19 mouse cellular contexts compared by ENCODE assay signal in genomic region chr9:57647286-57648108, GRCm38 (mm10). TPM values are rescaled to one million over a fixed set of nuclear protein-coding genes. Genes with fewer than 3 reads are reported as not detected.
DNase-seq lines count a peak whose midpoint lies in the region; ATAC-seq and TF ChIP-seq lines count a peak whose summit lies in the region.
"Had no signal": no experiment of that assay in that cellular context is flagged by ENCODE, and none has a peak within 500 bp of the region (broad histone marks: within the 10 kb centered on the region; RNA-seq: fewer than 3 reads in every experiment).

No protein-coding gene starts in this region.

- no peak overlapping the region for H3K9ac ChIP-seq in heart, embryonic 16.5 days (ENCODE audit: low read length)
- H3K9ac ChIP-seq in CH12.LX (ENCODE audit: insufficient read depth, low read depth): peak overlapping the region; percentile 13; the same call in 1 of the 2 replicates
- H3K9ac ChIP-seq in liver, embryonic 11.5 days (ENCODE audit: low read depth, low read length): 0 out of 2 replicates have a peak overlapping the region, but pooled peaks have one; percentile 25
- no peak overlapping the region for H3K9ac ChIP-seq in stomach, postnatal 0 days (ENCODE audit: low read length)
- H3K9ac ChIP-seq: heart, embryonic 13.5 days had no signal

- dilution Hi-C loops in CH12.LX (cut with MboI; ENCODE audit: extremely low pct_ligation_motif_present, extremely low pct_unique_long_range_greater_than_20kb, low sequenced_read_pairs): no loop called here

- TF ChIP-seq EP300 in CH12.LX (IDR thresholded peaks at IDR 0.05; ENCODE audit: low read length): no peak
- no peak for TF ChIP-seq EP300 in stomach, postnatal 0 days (optimal IDR thresholded peaks at IDR 0.05)

- no peak for TF ChIP-seq POLR2A in CH12.LX (IDR thresholded peaks at IDR 0.05; ENCODE audit: low read depth, low read length)

- WGBS in heart, embryonic 16.5 days: 56% methylated on average over 4 of the region's 4 CpGs
- 38% methylated on average over 4 of the region's 4 CpGs for WGBS in liver, embryonic 11.5 days
- 70% methylated on average over 4 of the region's 4 CpGs for WGBS in stomach, postnatal 0 days

- H3K9me3 ChIP-seq in heart, embryonic 16.5 days (replicated peaks; ENCODE audit: control insufficient read depth, low read length): no peaks in the 10 kb centered on the region
- H3K9me3 ChIP-seq in CH12.LX (replicated peaks; ENCODE audit: low read length): no peaks in the 10 kb centered on the region
- no peaks in the 10 kb centered on the region for H3K9me3 ChIP-seq in liver, embryonic 11.5 days (ENCODE audit: control insufficient read depth, low read length)
- no peaks in the 10 kb centered on the region for H3K9me3 ChIP-seq in stomach, postnatal 0 days (ENCODE audit: control insufficient read depth, low read length)
- H3K9me3 ChIP-seq: forebrain, embryonic 10.5 days; heart, embryonic 13.5 days; midbrain, embryonic 10.5 days had no signal

- ATAC-seq in heart, embryonic 16.5 days (replicated peaks; ENCODE audit: extremely low read depth, insufficient read depth, low FRiP score): no peak
- no peak for ATAC-seq in liver, embryonic 11.5 days (replicated peaks; ENCODE audit: low FRiP score)
- peak; percentile 8; the same call in 1 of the 2 replicates for ATAC-seq in stomach, postnatal 0 days (ENCODE audit: low FRiP score, low TSS enrichment)

- H3K4me1 ChIP-seq in heart, embryonic 16.5 days (ENCODE audit: control insufficient read depth, insufficient read depth, low read length): peaks cover 20% of the 10 kb centered on the region
- peaks cover 20 to 58% of the 10 kb centered on the region in 2 experiments for H3K4me1 ChIP-seq in CH12.LX (ENCODE audit: control insufficient read depth in 1 of 2, insufficient read depth in 2 of 2)
- peaks cover 45% of the 10 kb centered on the region for H3K4me1 ChIP-seq in liver, embryonic 11.5 days (replicated peaks; ENCODE audit: control insufficient read depth, insufficient read depth, low read length)
- peaks cover 7% of the 10 kb centered on the region for H3K4me1 ChIP-seq in stomach, postnatal 0 days (replicated peaks; ENCODE audit: control insufficient read depth, insufficient read depth)

- H3K27me3 ChIP-seq in heart, embryonic 16.5 days (ENCODE audit: control insufficient read depth, insufficient read depth, low read length): no peaks in the 10 kb centered on the region
- H3K27me3 ChIP-seq in CH12.LX (replicated peaks): no peaks in the 10 kb centered on the region
- H3K27me3 ChIP-seq in liver, embryonic 11.5 days (replicated peaks; ENCODE audit: control insufficient read depth, insufficient read depth, low read length): no peaks in the 10 kb centered on the region
- H3K27me3 ChIP-seq in stomach, postnatal 0 days (ENCODE audit: control insufficient read depth, insufficient read depth, low read length): no peaks in the 10 kb centered on the region

- no peak overlapping the region for H3K4me3 ChIP-seq in heart, embryonic 16.5 days (ENCODE audit: low read length)
- peak overlapping the region in 1 of 3 experiments; percentile 19 for H3K4me3 ChIP-seq in CH12.LX (replicated peaks in 1 of 3; ENCODE audit: low read depth in 2 of 3, low read length in 2 of 3, poor library complexity in 1 of 3)
- H3K4me3 ChIP-seq in liver, embryonic 11.5 days (ENCODE audit: low read depth, low read length): no peak overlapping the region
- no peak overlapping the region for H3K4me3 ChIP-seq in stomach, postnatal 0 days (ENCODE audit: low read depth, low read length)
- H3K4me3 ChIP-seq: forebrain, embryonic 10.5 days; heart, embryonic 13.5 days; left cerebral cortex, adult 2 months; midbrain, embryonic 10.5 days had no signal

- in situ Hi-C loops in CH12.LX (cut with MboI; ENCODE audit: low pct_ligation_motif_present, low pct_unique_long_range_greater_than_20kb, low sequenced_read_pairs): no loop called here

- H3K36me3 ChIP-seq in heart, embryonic 16.5 days (ENCODE audit: control insufficient read depth, insufficient read depth): no peaks in the 10 kb centered on the region
- H3K36me3 ChIP-seq in CH12.LX (replicated peaks in 1 of 2; ENCODE audit: control insufficient read depth in 1 of 2, insufficient read depth in 1 of 2, low read length in 1 of 2): peaks cover 0 to 3% of the 10 kb centered on the region in 2 experiments
- H3K36me3 ChIP-seq in liver, embryonic 11.5 days (ENCODE audit: control insufficient read depth, insufficient read depth, low read length): no peaks in the 10 kb centered on the region
- H3K36me3 ChIP-seq in stomach, postnatal 0 days (ENCODE audit: control insufficient read depth, insufficient read depth, low read length): no peaks in the 10 kb centered on the region; the same call in 1 of the 2 replicates

- H3K27ac ChIP-seq in heart, embryonic 16.5 days (ENCODE audit: low read length): peak overlapping the region; percentile 5; the same call in 1 of the 2 replicates
- peak overlapping the region; percentile 52; the same call in 1 of the 2 replicates for H3K27ac ChIP-seq in CH12.LX (ENCODE audit: insufficient read depth, low read depth)
- peak overlapping the region; percentile 55 for H3K27ac ChIP-seq in liver, embryonic 11.5 days (ENCODE audit: low read depth, low read length)
- H3K27ac ChIP-seq in stomach, postnatal 0 days (replicated peaks): 0 out of 2 replicates have a peak overlapping the region, but pooled peaks have one; percentile 24
- H3K27ac ChIP-seq: forebrain, embryonic 10.5 days; heart, embryonic 13.5 days; left cerebral cortex, adult 2 months; midbrain, embryonic 10.5 days had no signal

- H3K4me2 ChIP-seq in heart, embryonic 16.5 days (ENCODE audit: low read depth, low read length): no peak overlapping the region
- H3K4me2 ChIP-seq in CH12.LX (ENCODE audit: insufficient read depth, low read depth, poor library complexity, severe bottlenecking): no peak overlapping the region
- H3K4me2 ChIP-seq in liver, embryonic 11.5 days: no peak overlapping the region; the same call in 1 of the 2 replicates
- no peak overlapping the region for H3K4me2 ChIP-seq in stomach, postnatal 0 days (replicated peaks; ENCODE audit: low read depth)
- H3K4me2 ChIP-seq: heart, embryonic 13.5 days had no signal

- no peak for TF ChIP-seq RAD21 in CH12.LX (IDR thresholded peaks at IDR 0.05; ENCODE audit: low read depth, low read length)

- no peak for TF ChIP-seq CTCF in CH12.LX (conservative IDR thresholded peaks at IDR 0.05 in 1 of 2, IDR thresholded peaks at IDR 0.05 in 1 of 2; ENCODE audit: low read depth in 2 of 2, low read length in 2 of 2)
- TF ChIP-seq CTCF in stomach, postnatal 0 days (IDR thresholded peaks at IDR 0.05; ENCODE audit: low read depth): no peak

- no peak for DNase-seq in heart, adult 18-20 months
- DNase-seq in CH12.LX (ENCODE audit: extremely low read depth): no peak
- no peak for DNase-seq in liver, embryonic 11.5 days (ENCODE audit: low spot score)
- DNase-seq in stomach, postnatal 0 days (ENCODE audit: low spot score): no peak
- DNase-seq in cerebellum, adult 9-10 months: no peak
- DNase-seq in cerebellum, adult 8-10 months: no peak
- DNase-seq in frontal cortex, adult 2 months (ENCODE audit: extremely low spot score in 1 of 2, low spot score in 1 of 2): no peak
- DNase-seq: adrenal gland, adult 2 months; kidney, adult 11 months; kidney, postnatal 36 days; lung, adult 2 months; retina, postnatal 1 day had no signal

- H3K79me2 ChIP-seq in CH12.LX (replicated peaks; ENCODE audit: control insufficient read depth, extremely low read depth, insufficient read depth, poor library complexity, severe bottlenecking): peaks cover 24% of the 10 kb centered on the region

RNA-seq across cellular contexts. Expression of gene Csk, which starts 5.9 kb away (rescaled TPM):
- 20.4 and 29.9 TPM in 2 replicates for polyA plus RNA-seq in heart, embryonic 16.5 days (2015; fragmentation: Nextera tagmentation; extraction: Ambion mirVana)
- total RNA-seq in heart, adult 18-20 months (2021): 10 to 100 TPM; 23.7 to 30.6 TPM
- 111 and 122 TPM in 2 replicates for total RNA-seq in CH12.LX (2012; rRNA removed)
- total RNA-seq in CH12.LX (2014; rRNA removed): 111 and 125 TPM in 2 replicates
- polyA plus RNA-seq in CH12.LX (2012; ENCODE audit: insufficient read length, low read depth): 139 and 153 TPM in 2 replicates
- polyA plus RNA-seq in liver, embryonic 11.5 days (2014; fragmentation: Nextera tagmentation; extraction: Ambion mirVana): 45.2 and 47.7 TPM in 2 replicates
- 20.7 and 23.9 TPM in 2 replicates for polyA plus RNA-seq in stomach, postnatal 0 days (2015; fragmentation: Nextera tagmentation; extraction: Ambion mirVana)
- polyA plus RNA-seq in frontal cortex, adult 2 months (2012; rRNA removed): 66.1 and 86.0 TPM in 2 replicates

RNA-seq across cellular contexts. Expression of gene Lman1l, which starts 26.9 kb away (rescaled TPM):
- polyA plus RNA-seq in heart, embryonic 16.5 days (2015; fragmentation: Nextera tagmentation; extraction: Ambion mirVana): 0.11 TPM in 1 of 2 replicates, not detected in the other
- under 1 TPM; 0.15 to 0.23 TPM for total RNA-seq in heart, adult 18-20 months (2021)
- total RNA-seq in CH12.LX (2012; rRNA removed) (0.08 TPM in 1 of 2 replicates, not detected in the other), CH12.LX (2014; rRNA removed) (not detected in 2 replicates)
- 0.19 and 0.29 TPM in 2 replicates for polyA plus RNA-seq in CH12.LX (2012; ENCODE audit: insufficient read length, low read depth)
- not detected in 2 replicates for polyA plus RNA-seq in liver, embryonic 11.5 days (2014; fragmentation: Nextera tagmentation; extraction: Ambion mirVana)
- polyA plus RNA-seq in stomach, postnatal 0 days (2015; fragmentation: Nextera tagmentation; extraction: Ambion mirVana): not detected in 2 replicates
- polyA plus RNA-seq in frontal cortex, adult 2 months (2012; rRNA removed): 0.08 and 0.12 TPM in 2 replicates
- total RNA-seq: adrenal gland, adult 2 months; left cerebral cortex, adult 2 months had no signal
- polyA plus RNA-seq: adrenal gland, adult 2 months; embryonic facial prominence, embryonic 11.5 days; forebrain, embryonic 10.5 days; heart, embryonic 13.5 days; neural tube, embryonic 11.5 days had no signal

RNA-seq across cellular contexts. Expression of gene Cyp1a2, which starts 36.0 kb away (rescaled TPM):
- 0.07 TPM in 1 of 2 replicates, not detected in the other for polyA plus RNA-seq in heart, embryonic 16.5 days (2015; fragmentation: Nextera tagmentation; extraction: Ambion mirVana)
- not detected for total RNA-seq in heart, adult 18-20 months (2021)
- total RNA-seq in CH12.LX (2012; rRNA removed) (not detected in 2 replicates), CH12.LX (2014; rRNA removed) (not detected in 2 replicates)
- not detected in 2 replicates for polyA plus RNA-seq in CH12.LX (2012; ENCODE audit: insufficient read length, low read depth)
- not detected in 2 replicates for polyA plus RNA-seq in liver, embryonic 11.5 days (2014; fragmentation: Nextera tagmentation; extraction: Ambion mirVana)
- not detected in 2 replicates for polyA plus RNA-seq in stomach, postnatal 0 days (2015; fragmentation: Nextera tagmentation; extraction: Ambion mirVana)
- 1.1 TPM in 1 of 2 replicates, not detected in the other for polyA plus RNA-seq in frontal cortex, adult 2 months (2012; rRNA removed)
- total RNA-seq: left cerebral cortex, adult 2 months had no signal
- polyA plus RNA-seq: embryonic facial prominence, embryonic 11.5 days; forebrain, embryonic 10.5 days; heart, embryonic 13.5 days; midbrain, embryonic 10.5 days; neural tube, embryonic 11.5 days had no signal

RNA-seq across cellular contexts. Expression of gene Cyp1a1, which starts 40.2 kb away (rescaled TPM):
- polyA plus RNA-seq in heart, embryonic 16.5 days (2015; fragmentation: Nextera tagmentation; extraction: Ambion mirVana): not detected in 2 replicates
- total RNA-seq in heart, adult 18-20 months (2021): under 1 TPM; 0.15 to 0.39 TPM
- 0.08 and 0.13 TPM in 2 replicates for total RNA-seq in CH12.LX (2012; rRNA removed)
- total RNA-seq in CH12.LX (2014; rRNA removed): 0.11 and 0.19 TPM in 2 replicates
- polyA plus RNA-seq in CH12.LX (2012; ENCODE audit: insufficient read length, low read depth): not detected in 2 replicates
- 0.66 and 0.92 TPM in 2 replicates for polyA plus RNA-seq in liver, embryonic 11.5 days (2014; fragmentation: Nextera tagmentation; extraction: Ambion mirVana)
- 0.07 and 0.11 TPM in 2 replicates for polyA plus RNA-seq in stomach, postnatal 0 days (2015; fragmentation: Nextera tagmentation; extraction: Ambion mirVana)
- 0.08 TPM in 2 replicates for polyA plus RNA-seq in frontal cortex, adult 2 months (2012; rRNA removed)
- polyA plus RNA-seq: embryonic facial prominence, embryonic 11.5 days; heart, embryonic 13.5 days; neural tube, embryonic 11.5 days had no signal

RNA-seq across cellular contexts. Expression of gene Cplx3, which starts 41.4 kb away (rescaled TPM):
- polyA plus RNA-seq in heart, embryonic 16.5 days (2015; fragmentation: Nextera tagmentation; extraction: Ambion mirVana): not detected in 2 replicates
- not detected for total RNA-seq in heart, adult 18-20 months (2021)
- total RNA-seq in CH12.LX (2012; rRNA removed) (not detected in 2 replicates), CH12.LX (2014; rRNA removed) (not detected in 2 replicates)
- polyA plus RNA-seq in CH12.LX (2012; ENCODE audit: insufficient read length, low read depth): 0.09 TPM in 1 of 2 replicates, not detected in the other
- not detected in 2 replicates for polyA plus RNA-seq in liver, embryonic 11.5 days (2014; fragmentation: Nextera tagmentation; extraction: Ambion mirVana)
- not detected in 2 replicates for polyA plus RNA-seq in stomach, postnatal 0 days (2015; fragmentation: Nextera tagmentation; extraction: Ambion mirVana)
- polyA plus RNA-seq in frontal cortex, adult 2 months (2012; rRNA removed): 17.6 and 18.4 TPM in 2 replicates
- total RNA-seq: adrenal gland, adult 2 months had no signal
- polyA plus RNA-seq: adrenal gland, adult 2 months; heart, embryonic 13.5 days; lung, adult 2 months had no signal

Comparison
In these comparisons a context has a peak if more than half of its experiments do, and no peak if none do; other contexts are left out.
1. H3K27ac ChIP-seq: peak in every context shown above with its lines; median percentile 55 in liver, embryonic 11.5 days; 52 in CH12.LX; 24 in stomach, postnatal 0 days; 5 in heart, embryonic 16.5 days.
2. H3K9ac ChIP-seq: peak in CH12.LX (single experiment) and liver, embryonic 11.5 days (single experiment); none in heart, embryonic 16.5 days (single experiment) and stomach, postnatal 0 days (single experiment).